Mouse (Mus musculus) liver, postnatal 0 days (tissue): Measurements from ENCODE around the gene Slc35f4.

Experiments used
- CTCF ChIP-seq: sonication (generic); IDR thresholded peaks from 2 replicates; pipeline ENCODE4 v1.5.1; 2016; ENCODE audit warnings: antibody characterized with exemption, low read depth
- EP300 ChIP-seq: IDR thresholded peaks from 2 replicates; pipeline ENCODE4 v1.6.1; 2016; ENCODE audit warnings: antibody characterized with exemption, low read depth, mild to moderate bottlenecking

- no peak for TF ChIP-seq EP300
- no peak for TF ChIP-seq CTCF
These were observed 10.7 kb downstream of the Slc35f4 start for GRCm38 (mm10) chr14:49515096-49515665.
